Mouse (Mus musculus): ENCODE measurements around the gene Carhsp1.

- TF ChIP-seq CTCF (conservative IDR thresholded peaks at IDR 0.05; ENCODE audit: insufficient read depth, insufficient read length, low read depth, low read length) (no peak), POLR2A (IDR thresholded peaks at IDR 0.05; ENCODE audit: low read depth, low read length) (no peak)
Measured at GRCm38 (mm10) chr16:8673343-8673742, 1.4 kb upstream of the Carhsp1 start.
